Mouse (Mus musculus): ENCODE results near the gene Usp35.

Usp35 gene

DNA sequence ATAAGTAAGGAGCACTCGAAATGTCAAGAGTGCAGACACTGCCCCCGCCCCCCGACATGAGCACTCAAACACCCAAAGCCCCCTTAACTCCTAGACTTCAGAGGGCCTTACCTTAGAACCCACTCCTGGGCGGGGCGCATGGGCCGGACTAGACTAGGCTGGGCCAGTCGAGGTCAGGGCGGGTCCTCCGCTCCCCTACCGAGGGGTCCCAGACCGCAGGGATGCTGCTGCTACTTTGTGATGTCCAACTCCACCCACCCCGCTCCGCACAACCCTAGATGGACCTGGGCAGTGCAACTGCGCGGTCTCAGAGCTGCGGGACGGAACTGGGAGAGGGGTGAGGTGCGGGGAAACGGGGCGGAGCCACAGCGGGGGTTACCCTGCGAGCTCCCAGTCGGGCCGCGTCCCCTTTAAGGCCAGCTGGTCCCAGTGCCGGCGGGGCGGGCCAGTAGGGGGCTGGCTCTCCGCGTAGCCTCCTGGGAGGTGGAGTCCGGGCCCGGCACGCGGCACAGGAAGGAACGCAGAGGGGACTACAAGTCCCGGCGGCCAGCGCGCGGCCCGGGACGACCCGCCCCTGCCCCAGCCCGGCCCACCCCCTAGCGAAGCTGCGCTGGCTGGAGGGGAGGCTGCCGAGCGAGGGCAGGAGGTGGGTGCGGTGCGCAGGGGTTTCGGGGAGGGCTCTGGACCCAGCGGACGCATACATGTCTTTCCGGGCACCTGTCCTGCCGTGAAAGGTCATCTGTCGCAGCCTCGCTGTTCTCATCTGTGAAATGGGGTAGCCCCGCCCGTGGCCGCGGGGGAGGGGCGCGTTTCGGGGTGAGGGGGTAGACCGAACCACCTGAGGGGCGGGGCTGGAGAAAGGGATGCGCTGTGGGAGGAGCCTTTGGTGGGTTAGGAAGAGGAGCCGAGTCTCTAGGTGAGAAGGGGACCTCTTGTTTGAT lies at the start of gene Usp35, which contains the start of gene Kctd21:
TSS of gene Usp35 (minus strand) at position 295 of the 941 bp plus-strand sequence.
TSS of gene Kctd21 (plus strand) at position 602 of the 941 bp plus-strand sequence.
- in situ Hi-C loops (cut with MboI, MseI) = no loop called here

DNA sequence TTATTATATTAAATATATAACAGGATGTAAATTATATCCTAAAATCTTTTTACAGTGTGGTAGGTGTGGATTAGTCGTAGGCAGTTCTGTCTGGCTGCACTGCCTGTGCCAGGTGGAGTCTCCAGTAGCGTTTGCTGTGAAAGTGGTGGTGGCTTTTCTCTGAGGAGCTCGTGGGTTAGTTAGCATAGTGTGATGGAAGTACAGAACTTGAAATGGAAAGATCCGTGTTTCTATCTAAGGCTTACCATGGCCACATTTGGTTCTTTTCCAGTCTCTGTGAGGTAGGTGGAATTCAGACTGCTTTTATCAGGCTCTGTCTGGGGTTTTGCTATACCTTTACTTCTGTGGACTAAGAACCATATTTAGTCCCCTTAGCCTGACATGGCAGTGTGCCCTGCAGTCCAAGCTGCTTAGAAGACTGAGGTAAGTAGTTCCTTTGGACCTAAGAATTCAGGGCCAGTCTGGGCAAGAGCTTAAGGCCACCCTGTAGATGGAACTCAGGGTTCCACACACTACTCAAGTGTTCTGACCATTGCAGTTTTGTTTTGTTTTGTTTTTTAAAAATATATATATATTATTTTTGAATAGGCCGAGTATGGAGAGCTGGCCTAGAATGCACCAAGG lies 48.8 kb upstream of the Usp35 start:
- in situ Hi-C loops (cut with MboI, MseI) = no loop called here

DNA sequence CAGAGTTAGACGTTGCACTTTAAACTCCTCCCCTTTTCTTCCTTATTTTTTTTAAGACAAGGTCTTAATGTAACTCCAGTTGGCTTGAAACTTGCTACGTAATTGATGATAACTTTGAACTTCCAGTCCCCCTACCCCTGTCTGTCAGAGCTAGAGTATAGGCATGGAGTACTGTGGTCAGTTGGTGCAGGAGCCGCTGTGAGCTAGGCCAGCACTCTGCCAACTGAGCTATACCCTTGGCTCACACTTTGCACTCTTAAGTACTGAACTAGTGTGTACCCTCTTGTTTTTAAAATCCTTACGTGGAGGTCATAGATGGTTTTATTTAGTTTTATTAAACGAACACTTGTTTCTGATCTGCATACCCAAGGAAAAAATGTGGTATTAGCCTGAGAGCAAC lies 47.5 kb upstream of the Usp35 start:
- in situ Hi-C loops (cut with MboI, MseI) = no loop called here

DNA sequence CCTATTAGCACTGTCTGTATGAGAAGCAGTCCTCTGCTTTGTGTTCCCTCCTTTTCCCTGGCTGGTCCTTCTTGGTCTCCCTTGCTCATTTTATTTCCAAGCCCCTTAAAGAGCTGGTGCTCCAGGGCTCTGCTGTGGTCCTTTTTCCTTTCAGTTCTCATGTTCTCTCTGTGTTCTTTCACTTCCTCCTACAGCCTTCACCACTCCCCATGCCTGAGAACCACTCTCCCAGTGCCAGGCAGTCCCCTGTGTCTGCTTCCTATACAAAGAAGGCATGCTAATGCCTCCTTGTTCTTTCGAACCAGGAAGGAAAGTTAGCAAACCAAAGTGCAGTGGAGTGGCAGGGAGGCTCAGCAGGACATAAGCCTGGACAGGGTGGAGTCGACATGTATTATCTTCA lies 44.1 kb upstream of the Usp35 start:
- in situ Hi-C loops (cut with MboI, MseI) = no loop called here

DNA sequence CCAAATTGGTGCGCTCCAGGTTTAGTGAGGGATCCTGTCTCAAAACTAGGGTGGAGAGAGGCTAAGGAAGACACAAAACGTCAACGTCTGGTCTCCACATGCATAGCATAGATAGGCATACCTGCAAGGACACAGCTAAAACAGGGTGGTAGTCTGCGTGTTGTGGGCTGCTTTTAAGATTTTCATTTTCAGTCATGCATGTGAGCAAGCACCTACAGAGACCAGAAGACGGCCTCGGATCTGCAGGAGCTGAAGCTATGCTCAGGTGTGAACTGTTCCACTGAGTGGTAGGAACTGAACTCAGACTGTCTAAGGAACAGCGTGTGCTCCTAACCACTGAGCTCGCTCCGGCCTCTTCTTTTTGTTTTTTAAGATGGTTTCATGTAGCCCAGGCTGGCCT lies 43.3 kb upstream of the Usp35 start:
- in situ Hi-C loops (cut with MboI, MseI) = no loop called here

DNA sequence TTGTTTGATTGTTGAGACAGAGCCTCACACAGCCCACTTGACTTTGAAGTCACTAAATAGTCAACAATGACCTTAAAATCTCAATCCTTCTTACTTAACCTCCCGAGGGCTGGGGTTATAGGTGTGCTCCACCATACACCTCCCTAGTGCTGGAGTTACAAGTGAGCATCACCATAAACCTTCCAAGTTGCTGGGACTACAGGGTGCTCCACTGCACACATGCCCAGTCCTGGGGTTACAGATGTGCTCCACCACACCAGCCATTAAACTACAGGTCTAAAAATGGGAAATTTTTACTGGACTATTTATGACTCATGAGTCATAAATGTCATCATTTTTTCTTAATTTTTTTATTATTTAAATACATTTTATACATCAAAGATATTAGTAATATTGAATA lies 34.1 kb upstream of the Usp35 start:
- in situ Hi-C loops (cut with MboI, MseI) = no loop called here

DNA sequence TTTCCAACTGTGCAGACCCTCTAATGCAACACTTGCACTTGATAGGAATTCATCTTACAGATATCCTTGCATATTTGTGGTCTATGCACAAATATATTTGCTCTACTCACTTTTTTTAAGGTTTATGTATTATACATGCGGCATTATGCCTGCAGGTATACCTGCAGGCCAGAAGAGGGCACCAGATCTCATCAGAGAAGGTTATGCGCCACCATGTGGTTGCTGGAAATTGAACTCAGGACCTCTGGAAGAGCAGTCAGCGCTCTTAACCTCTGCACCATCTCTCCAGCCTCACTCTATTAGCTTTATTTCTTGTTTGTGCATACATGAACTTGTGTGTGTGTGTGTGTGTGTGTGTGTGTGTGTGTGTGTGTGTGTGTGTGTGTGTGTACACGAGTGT lies 29.6 kb upstream of the Usp35 start:
- in situ Hi-C loops (cut with MboI, MseI) = no loop called here

DNA sequence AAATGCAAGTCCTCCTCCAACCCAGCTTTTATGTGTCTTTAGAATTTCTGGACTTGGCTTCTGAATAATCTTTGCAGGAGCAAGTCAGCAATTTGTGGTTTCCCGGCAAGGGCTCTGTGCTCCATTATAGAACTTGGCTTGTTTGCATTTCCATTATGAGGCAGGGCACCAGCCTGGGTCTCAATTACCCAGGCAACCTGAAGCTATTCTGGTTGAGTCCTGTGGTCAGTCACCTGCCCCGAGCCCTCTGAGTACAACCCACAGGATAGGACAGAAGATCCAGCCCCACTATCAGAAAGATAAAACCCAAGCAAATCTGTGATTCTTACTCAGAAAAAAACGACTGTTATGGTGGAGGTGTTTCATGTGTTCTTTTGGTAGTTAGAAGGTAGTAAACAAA lies 29.1 kb upstream of the Usp35 start:
- in situ Hi-C loops (cut with MboI, MseI) = no loop called here

DNA sequence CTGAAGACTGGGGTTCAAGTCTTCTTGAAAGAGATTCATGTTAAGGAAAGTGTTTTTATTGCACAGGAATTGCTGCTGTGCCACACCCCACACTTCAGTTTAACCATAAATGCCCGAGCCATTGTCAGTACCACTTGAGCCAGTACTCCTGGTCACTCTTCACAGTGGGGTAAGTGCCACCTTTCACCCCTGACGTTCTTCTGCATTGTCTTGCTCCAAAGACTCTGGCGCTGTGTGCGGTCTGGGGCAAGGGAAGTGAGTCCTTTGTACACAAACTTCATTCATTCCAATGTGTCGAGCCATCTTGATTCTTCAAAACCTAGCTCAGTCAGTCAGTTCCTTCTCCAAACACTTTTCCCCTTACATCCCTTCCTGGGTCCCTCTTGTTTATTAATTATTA lies 28.3 kb upstream of the Usp35 start:
- in situ Hi-C loops (cut with MboI, MseI) = no loop called here

DNA sequence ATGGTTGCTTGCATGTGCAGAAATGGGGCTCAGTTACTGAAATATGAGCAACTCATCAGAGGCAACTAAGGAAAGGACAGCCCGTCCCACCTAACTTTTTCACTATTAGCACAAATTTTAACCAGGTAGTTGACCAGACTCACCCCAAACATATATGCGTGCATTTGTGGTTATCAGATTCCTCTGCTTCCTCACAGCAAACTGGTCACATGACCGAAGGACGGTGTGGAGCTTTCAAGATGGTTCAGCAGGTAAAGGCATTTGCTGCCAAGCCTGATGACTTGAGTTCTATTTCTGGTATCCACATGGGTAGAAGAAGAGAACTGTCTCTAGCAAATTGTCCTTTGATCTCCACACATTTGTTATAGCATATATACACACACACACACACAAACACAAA lies 26.5 kb upstream of the Usp35 start:
- in situ Hi-C loops (cut with MboI, MseI) = no loop called here

DNA sequence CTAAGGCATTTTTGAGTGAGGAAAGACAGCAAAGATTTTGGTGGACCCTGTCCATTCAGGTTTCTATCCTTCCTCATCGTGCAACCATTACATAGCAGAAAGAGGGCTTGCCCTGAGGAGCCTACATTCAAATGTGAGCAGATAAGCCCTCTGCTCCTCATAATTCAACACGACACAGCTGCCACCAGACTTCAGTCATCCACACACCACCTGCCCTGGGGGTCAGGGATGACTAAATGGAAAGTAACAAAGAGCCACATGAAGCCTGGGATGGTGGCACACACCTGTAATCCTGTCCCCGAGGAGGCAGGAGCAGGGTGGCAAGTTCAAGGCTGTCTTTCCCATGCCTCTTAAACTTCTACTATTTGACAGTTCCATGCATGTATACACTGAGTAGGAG lies 26.0 kb upstream of the Usp35 start:
- in situ Hi-C loops (cut with MboI, MseI) = no loop called here

DNA sequence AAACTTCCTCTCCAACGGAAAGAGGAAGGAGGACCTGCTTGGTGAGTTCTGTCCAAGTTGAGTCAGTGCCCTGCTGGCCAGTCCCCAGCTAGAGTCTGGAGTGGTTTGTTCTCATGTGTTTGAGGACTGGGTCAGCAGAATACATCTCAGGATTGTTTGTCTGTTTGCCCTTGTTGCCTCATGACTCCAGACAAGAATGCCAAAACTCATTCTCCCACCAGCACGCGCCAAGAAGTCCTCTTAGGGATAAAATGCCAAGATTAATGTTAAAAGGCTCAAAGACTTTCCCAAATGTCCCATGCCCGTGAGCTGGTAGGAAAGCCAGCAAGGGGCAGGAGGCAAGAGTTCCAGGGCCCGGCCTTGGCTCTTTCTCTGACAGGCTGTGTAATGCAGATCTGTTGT lies 25.1 kb upstream of the Usp35 start:
- in situ Hi-C loops (cut with MboI, MseI) = no loop called here

DNA sequence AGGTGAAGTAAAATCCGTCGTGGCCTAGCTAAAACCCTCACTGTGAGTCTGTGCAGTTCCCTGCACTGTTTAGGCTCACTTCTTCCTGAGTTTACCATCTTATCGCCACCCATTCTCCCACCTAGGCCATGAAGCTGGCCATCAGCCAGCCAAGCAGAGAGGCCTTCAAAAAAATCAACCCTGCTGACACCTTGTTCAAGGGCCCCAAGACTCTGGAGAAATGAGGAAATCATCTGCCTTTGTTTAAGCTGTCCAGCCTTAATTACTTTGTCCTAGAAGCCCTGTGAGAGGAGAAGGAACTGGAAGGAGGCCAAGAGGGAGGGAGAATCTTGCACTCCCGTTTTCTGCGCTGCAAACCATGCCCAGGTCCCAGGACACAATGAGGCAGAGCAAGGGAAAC lies 24.4 kb upstream of the Usp35 start:
- in situ Hi-C loops (cut with MboI, MseI) = no loop called here

DNA sequence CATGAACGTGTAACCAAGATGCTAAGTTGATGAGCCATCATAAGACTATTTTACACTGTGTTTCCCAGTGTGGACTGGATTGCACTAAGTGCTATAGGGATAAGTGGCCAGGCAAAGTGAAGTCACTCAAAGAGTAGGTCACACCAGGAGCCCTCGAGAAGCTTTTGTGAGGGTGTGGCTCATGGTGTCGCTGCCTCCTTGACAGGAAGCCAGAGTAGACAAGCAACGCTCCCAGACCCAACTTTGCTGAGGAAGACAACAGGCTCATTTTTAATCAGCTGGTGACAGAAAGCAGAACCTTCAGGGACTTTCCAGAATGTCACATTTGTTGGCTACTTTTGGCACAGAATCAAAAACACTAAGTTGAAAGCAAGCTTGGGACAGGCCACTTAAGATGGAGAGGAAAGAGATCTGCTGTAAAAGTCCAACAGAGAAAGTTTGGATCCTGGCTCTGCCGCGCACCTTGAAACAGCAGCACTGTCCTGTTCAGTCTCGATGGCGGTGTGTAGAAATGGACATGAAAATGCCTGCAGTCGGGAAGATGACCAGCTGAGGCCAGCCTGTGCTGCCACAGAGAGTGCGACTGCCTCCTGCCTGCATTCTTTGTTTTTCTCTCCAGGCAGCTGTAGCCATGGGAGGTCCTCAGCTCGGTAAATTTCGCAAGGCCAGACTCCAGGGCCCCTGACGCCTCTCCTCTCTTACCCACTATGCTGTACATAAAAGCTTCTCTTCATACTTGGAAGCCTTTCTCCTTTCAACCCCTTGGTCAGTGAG lies 23.4 kb upstream of the Usp35 start:
- in situ Hi-C loops (cut with MboI, MseI) = no loop called here

DNA sequence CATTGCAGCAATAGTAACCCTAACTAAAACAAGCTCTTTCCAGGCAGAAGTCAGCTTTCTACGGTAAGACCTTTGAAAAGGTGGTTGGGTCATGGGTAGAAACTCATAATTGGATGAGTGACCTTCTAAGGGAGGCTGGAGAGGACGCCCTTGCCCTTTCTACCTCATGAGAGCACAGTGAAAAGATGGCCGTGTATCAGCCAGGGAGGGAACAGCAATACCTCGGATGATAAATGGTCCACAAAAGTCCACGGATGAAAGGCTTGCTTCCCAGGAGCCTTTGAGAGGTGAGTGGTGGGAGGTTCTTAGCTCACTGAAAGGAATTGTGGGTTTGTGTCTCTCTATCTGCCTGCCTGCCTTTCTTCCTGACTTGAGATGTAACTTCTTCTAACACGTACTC lies 21.5 kb upstream of the Usp35 start:
- in situ Hi-C loops (cut with MboI, MseI) = no loop called here

DNA sequence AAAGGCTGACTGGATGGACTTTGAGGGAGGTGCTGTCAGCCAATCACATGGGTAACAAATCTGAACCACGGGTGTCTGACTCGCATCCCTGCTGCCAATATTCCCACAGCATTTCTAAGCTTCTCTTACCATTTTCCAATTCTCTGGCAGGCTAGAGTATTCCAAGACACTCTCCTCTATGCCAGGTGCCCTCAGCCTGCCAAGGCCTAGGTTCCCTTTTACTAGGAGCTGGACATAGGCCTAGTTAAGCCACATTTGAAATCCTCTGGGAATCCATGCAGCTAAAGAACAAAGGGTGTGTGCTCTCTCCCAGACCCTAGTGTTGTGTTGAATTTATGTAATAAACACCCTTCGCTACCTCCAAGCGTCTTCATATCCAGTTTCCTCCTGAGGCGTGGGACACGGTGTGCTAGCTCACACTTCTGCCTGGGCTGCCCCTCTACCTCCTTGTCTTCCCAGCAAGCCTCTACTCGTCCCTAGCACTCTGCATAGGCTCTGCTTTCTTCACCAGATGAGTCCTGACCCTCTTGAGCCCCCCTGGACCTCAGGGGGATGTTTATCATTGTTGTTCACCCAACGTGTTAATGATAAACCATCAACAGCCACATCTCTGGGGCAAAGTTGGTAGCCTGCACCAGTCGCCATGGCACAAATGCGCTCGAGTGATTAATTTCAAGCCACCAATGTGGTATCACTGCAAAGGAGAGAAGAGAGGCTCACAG lies 20.1 kb upstream of the Usp35 start:
- in situ Hi-C loops (cut with MboI, MseI) = no loop called here

DNA sequence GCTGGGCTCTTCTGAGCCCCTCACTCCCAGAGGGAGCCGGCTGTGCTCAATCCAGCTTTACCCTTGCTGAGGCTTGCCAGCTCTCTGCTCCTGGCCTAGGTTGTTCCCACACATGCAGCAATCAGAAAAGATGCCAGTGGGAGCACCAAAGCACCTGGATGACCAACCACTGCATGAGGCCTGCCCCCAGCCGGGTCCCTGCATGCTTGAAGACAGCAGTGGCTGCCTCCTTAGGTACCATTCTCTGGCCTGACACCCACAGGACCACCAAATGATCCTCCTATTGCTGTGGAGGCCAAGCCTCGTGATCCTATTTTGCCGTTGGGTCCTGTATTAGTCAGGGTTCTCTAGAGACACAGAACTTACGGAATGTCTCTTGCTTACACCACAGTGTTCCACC lies 19.1 kb upstream of the Usp35 start:
- in situ Hi-C loops (cut with MboI, MseI) = no loop called here

DNA sequence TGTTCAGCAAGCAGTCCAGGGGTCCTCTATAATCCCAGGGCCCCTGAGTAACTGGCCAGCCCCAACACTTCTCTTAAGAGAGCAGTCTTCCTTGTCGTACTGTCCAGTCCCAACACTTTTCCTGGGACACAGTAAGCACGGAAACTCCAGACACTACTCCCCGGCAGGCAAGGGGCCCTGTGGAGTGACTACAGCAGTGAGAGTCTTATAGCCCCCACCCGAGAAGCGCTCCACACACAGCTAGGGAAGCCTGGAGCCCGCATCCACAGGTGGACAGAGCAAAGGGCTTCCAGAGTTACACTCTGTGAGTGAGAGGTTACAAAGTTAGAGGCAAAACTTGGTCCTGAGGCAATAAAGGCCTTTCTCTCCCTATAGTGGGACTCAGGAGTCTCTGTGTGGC lies 17.6 kb upstream of the Usp35 start:
- in situ Hi-C loops (cut with MboI, MseI) = no loop called here

DNA sequence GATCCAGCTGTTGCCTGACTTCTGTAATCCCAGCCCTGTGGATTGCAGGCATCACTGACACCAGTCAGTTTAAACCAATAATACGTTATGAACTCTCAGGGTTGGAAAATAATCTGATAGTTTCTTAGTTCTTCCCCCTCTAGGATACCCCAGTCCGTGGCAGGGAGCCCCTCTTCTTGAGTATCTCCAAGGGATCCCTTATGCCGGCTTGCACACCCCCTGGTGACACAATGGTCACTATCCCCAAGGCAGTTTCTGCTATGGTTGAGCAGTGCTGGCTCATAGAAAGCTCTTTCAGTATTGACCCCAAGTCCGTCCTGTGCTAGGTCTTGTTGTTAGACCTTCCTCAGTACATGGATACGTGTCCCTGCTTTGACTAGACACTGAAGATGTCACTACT lies 17.0 kb upstream of the Usp35 start:
- in situ Hi-C loops (cut with MboI, MseI) = no loop called here

DNA sequence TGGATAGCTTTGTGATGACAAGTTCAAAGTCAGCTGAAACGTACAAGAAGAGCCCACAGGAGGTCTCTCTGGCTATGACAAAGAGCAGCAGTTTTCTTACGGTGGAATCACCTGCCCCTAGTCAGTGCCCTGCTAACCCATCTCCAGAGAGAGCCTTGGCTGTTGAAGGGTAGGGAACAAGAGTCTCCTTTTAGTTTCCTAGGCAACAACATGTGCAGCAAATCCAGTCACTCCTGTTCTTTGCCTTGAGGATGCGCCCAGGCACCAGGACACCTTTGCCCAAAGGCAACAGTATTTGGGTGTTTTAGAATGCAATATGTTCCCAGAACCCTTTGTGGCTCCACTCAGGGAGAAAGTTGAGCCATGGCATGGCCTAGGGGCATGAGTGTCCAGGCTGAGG lies 16.5 kb upstream of the Usp35 start:
- in situ Hi-C loops (cut with MboI, MseI) = no loop called here

DNA sequence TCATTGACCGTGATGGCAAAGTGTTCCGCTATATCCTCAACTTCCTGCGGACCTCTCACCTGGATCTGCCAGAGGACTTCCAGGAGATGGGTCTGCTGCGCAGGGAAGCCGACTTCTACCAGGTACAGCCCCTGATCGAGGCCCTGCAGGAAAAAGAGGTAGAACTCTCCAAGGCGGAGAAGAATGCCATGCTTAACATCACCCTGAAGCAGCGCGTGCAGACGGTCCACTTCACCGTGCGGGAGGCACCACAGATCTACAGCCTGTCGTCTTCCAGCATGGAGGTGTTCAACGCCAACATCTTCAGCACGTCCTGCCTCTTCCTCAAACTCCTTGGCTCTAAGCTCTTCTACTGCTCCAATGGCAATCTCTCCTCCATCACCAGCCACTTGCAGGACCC lies 15.6 kb upstream of the Usp35 start:
- in situ Hi-C loops (cut with MboI, MseI) = no loop called here

DNA sequence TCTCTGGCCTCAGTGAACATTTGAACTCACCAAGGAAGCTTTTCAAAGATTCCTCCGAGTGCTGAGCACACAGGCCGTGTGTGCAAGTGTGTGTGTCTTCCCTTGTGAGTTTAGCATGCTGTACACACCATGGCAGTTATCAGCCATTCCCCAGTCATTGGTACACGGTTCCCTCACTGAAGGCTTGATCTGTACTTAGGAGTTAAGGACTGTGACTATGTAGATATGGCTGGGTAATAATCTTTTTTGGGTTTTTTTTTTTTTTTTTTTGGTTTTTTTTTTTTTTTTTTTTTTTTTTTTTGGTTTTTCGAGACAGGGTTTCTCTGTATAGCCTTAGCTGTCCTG lies 15.0 kb upstream of the Usp35 start:
- in situ Hi-C loops (cut with MboI, MseI) = no loop called here
